Mouse (Mus musculus): ENCODE results near the gene Pfn3. TPM values are rescaled to one million over a fixed set of nuclear protein-coding genes. Genes with fewer than 3 reads are reported as not detected.

The Pfn3 gene
- polyA plus RNA-seq, 1 experiment = not detected

- H3K36me3 ChIP-seq (ENCODE audit: control insufficient read depth, insufficient read depth, low read length, poor library complexity, severe bottlenecking) = no peaks in the 10 kb centered on the region
- no peaks in the 10 kb centered on the region for H3K9me3 ChIP-seq (replicated peaks; ENCODE audit: control insufficient read depth, insufficient read depth, low read length, poor library complexity, severe bottlenecking)
- no peak for TF ChIP-seq POLR2A (IDR thresholded peaks at IDR 0.05; ENCODE audit: insufficient read depth, low read length)
- no peak for TF ChIP-seq CTCF (IDR thresholded peaks at IDR 0.05; ENCODE audit: low read depth, low read length)
- no peak for TF ChIP-seq EP300 (IDR thresholded peaks at IDR 0.05; ENCODE audit: insufficient read depth, low read depth, low read length)
- H3K4me3 ChIP-seq (ENCODE audit: low read depth, low read length) = no peak overlapping the region
- no peaks in the 10 kb centered on the region for H3K27me3 ChIP-seq (ENCODE audit: control insufficient read depth, insufficient read depth, low read length, poor library complexity, severe bottlenecking)
- no peaks in the 10 kb centered on the region for H3K4me1 ChIP-seq (ENCODE audit: control insufficient read depth, insufficient read depth, low read length)
- H3K27ac ChIP-seq (ENCODE audit: insufficient read depth, low read length) = no peak overlapping the region
- H3K9ac ChIP-seq (ENCODE audit: low read depth, poor library complexity, severe bottlenecking) = no peak overlapping the region
Measured at GRCm38 (mm10) chr13:55408546-55409120, 6.4 kb downstream of the Pfn3 start.

GRCm38 (mm10) chr13:55407341-55407740, 7.7 kb downstream of the Pfn3 start:
- Histone ChIP-seq H3K9me3 (replicated peaks; ENCODE audit: control insufficient read depth, insufficient read depth, low read length, poor library complexity, severe bottlenecking) (no peaks in the 10 kb centered on the region), H3K4me3 (ENCODE audit: low read depth, low read length) (no peak overlapping the region), H3K9ac (ENCODE audit: low read depth, poor library complexity, severe bottlenecking) (no peak overlapping the region), H3K4me1 (ENCODE audit: control insufficient read depth, insufficient read depth, low read length) (no peaks in the 10 kb centered on the region), H3K36me3 (ENCODE audit: control insufficient read depth, insufficient read depth, low read length, poor library complexity, severe bottlenecking) (no peaks in the 10 kb centered on the region), H3K27ac (ENCODE audit: insufficient read depth, low read length) (no peak overlapping the region), H3K27me3 (ENCODE audit: control insufficient read depth, insufficient read depth, low read length, poor library complexity, severe bottlenecking) (no peaks in the 10 kb centered on the region)
- TF ChIP-seq CTCF (IDR thresholded peaks at IDR 0.05; ENCODE audit: low read depth, low read length) (no peak), POLR2A (IDR thresholded peaks at IDR 0.05; ENCODE audit: insufficient read depth, low read length) (no peak), EP300 (IDR thresholded peaks at IDR 0.05; ENCODE audit: insufficient read depth, low read depth, low read length) (no peak)

GRCm38 (mm10) chr13:55405783-55406390, 9.1 kb downstream of the Pfn3 start:
- Histone ChIP-seq H3K36me3 (ENCODE audit: control insufficient read depth, insufficient read depth, low read length, poor library complexity, severe bottlenecking) (no peaks in the 10 kb centered on the region), H3K27ac (ENCODE audit: insufficient read depth, low read length) (no peak overlapping the region), H3K4me3 (ENCODE audit: low read depth, low read length) (no peak overlapping the region), H3K27me3 (ENCODE audit: control insufficient read depth, insufficient read depth, low read length, poor library complexity, severe bottlenecking) (no peaks in the 10 kb centered on the region), H3K9ac (ENCODE audit: low read depth, poor library complexity, severe bottlenecking) (no peak overlapping the region), H3K4me1 (ENCODE audit: control insufficient read depth, insufficient read depth, low read length) (no peaks in the 10 kb centered on the region), H3K9me3 (replicated peaks; ENCODE audit: control insufficient read depth, insufficient read depth, low read length, poor library complexity, severe bottlenecking) (no peaks in the 10 kb centered on the region)
- TF ChIP-seq EP300 (IDR thresholded peaks at IDR 0.05; ENCODE audit: insufficient read depth, low read depth, low read length) = no peak
- TF ChIP-seq CTCF (IDR thresholded peaks at IDR 0.05; ENCODE audit: low read depth, low read length) = no peak
- TF ChIP-seq POLR2A (IDR thresholded peaks at IDR 0.05; ENCODE audit: insufficient read depth, low read length) = no peak

GRCm38 (mm10) chr13:55404853-55405782, 9.9 kb downstream of the Pfn3 start:
- no peak overlapping the region for H3K4me3 ChIP-seq (ENCODE audit: low read depth, low read length)
- no peaks in the 10 kb centered on the region for H3K9me3 ChIP-seq (replicated peaks; ENCODE audit: control insufficient read depth, insufficient read depth, low read length, poor library complexity, severe bottlenecking)
- no peaks in the 10 kb centered on the region for H3K27me3 ChIP-seq (ENCODE audit: control insufficient read depth, insufficient read depth, low read length, poor library complexity, severe bottlenecking)
- H3K4me1 ChIP-seq (ENCODE audit: control insufficient read depth, insufficient read depth, low read length) = no peaks in the 10 kb centered on the region
- H3K27ac ChIP-seq (ENCODE audit: insufficient read depth, low read length) = no peak overlapping the region
- no peak overlapping the region for H3K9ac ChIP-seq (ENCODE audit: low read depth, poor library complexity, severe bottlenecking)
- H3K36me3 ChIP-seq (ENCODE audit: control insufficient read depth, insufficient read depth, low read length, poor library complexity, severe bottlenecking) = no peaks in the 10 kb centered on the region
- TF ChIP-seq CTCF (IDR thresholded peaks at IDR 0.05; ENCODE audit: low read depth, low read length) (peak; percentile 92), EP300 (IDR thresholded peaks at IDR 0.05; ENCODE audit: insufficient read depth, low read depth, low read length) (no peak), POLR2A (IDR thresholded peaks at IDR 0.05; ENCODE audit: insufficient read depth, low read length) (no peak)

- H3K36me3 ChIP-seq (ENCODE audit: control insufficient read depth, insufficient read depth, low read length, poor library complexity, severe bottlenecking) = no peaks in the 10 kb centered on the region
- no peaks in the 10 kb centered on the region for H3K4me1 ChIP-seq (ENCODE audit: control insufficient read depth, insufficient read depth, low read length)
- H3K9ac ChIP-seq (ENCODE audit: low read depth, poor library complexity, severe bottlenecking) = no peak overlapping the region
- H3K27ac ChIP-seq (ENCODE audit: insufficient read depth, low read length) = no peak overlapping the region
- TF ChIP-seq EP300 (IDR thresholded peaks at IDR 0.05; ENCODE audit: insufficient read depth, low read depth, low read length) (no peak), CTCF (IDR thresholded peaks at IDR 0.05; ENCODE audit: low read depth, low read length) (no peak), POLR2A (IDR thresholded peaks at IDR 0.05; ENCODE audit: insufficient read depth, low read length) (no peak)
- H3K9me3 ChIP-seq (replicated peaks; ENCODE audit: control insufficient read depth, insufficient read depth, low read length, poor library complexity, severe bottlenecking) = no peaks in the 10 kb centered on the region
- no peaks in the 10 kb centered on the region for H3K27me3 ChIP-seq (ENCODE audit: control insufficient read depth, insufficient read depth, low read length, poor library complexity, severe bottlenecking)
- no peak overlapping the region for H3K4me3 ChIP-seq (ENCODE audit: low read depth, low read length)
Measured at GRCm38 (mm10) chr13:55403935-55404852, 10.8 kb downstream of the Pfn3 start.

All from ES-Bruce4 (cell line).